Mouse (Mus musculus) lung, postnatal 0 days (tissue): ENCODE results near the gene C87436.

Experiments used
- CTCF ChIP-seq: IDR thresholded peaks from 2 replicates; pipeline ENCODE4 v1.5.1; 2016; ENCODE audit warnings: antibody characterized with exemption, mild to moderate bottlenecking
- EP300 ChIP-seq: IDR thresholded peaks from 2 replicates; pipeline ENCODE4 v1.6.1; 2016; ENCODE audit warnings: antibody characterized with exemption, mild to moderate bottlenecking, control low read depth

GRCm38 (mm10) chr6:86420491-86420890 is 17.7 kb upstream of the C87436 start:
- no peak for TF ChIP-seq EP300
- TF ChIP-seq CTCF, result peak; percentile 70
